Mouse (Mus musculus): Measurements from ENCODE around the gene Zer1.
"Not testable (repeated sequence)": the region's sequence is repeated elsewhere in the genome, so short reads cannot be mapped to it uniquely, and the experiment has no call there.

Zer1 gene

DNA sequence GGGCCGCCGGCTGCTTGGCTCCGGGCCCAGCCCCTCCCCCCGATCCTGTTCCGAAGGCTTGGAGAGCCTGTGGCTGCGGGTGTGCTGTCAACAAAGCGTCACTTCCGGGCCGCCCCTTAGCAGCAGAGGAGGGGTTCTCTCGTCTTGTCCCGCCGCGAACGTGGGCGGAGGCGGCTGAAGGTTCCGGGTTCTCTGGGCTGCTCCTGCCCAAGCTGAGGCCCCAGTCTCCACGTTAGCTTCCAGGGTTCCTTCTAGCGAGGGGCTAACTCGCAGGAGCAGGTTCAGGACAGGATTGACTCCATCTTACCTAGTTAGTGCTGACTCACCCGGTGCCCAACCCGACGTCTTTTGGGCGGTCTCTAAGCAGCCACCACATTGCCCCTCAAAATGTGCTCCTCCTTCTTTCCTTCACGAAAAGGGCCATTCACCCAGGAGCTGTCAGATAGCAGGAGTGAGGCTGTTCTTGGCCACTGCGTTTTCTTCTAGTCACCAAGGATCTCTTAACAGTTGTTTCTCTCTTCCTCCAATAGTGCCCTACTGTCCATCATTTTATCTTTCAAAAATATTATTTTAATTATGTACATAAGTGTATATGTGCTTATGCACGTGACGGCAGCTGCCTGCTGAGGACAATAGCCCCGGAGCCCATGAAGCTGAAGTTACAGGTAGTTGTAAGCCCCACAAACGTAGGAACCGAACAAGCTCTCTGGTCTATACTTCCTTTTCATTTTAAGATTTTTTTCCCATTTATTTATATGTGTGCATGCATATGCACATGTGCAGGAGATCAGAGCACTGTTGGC lies at the start of gene Zer1:
Zer1 (minus strand) TSS at position 114 of the 803 bp plus-strand sequence.
- DNase-seq (ENCODE audit: low spot score in 2 of 2) = peak; percentile 85 to 91

DNA sequence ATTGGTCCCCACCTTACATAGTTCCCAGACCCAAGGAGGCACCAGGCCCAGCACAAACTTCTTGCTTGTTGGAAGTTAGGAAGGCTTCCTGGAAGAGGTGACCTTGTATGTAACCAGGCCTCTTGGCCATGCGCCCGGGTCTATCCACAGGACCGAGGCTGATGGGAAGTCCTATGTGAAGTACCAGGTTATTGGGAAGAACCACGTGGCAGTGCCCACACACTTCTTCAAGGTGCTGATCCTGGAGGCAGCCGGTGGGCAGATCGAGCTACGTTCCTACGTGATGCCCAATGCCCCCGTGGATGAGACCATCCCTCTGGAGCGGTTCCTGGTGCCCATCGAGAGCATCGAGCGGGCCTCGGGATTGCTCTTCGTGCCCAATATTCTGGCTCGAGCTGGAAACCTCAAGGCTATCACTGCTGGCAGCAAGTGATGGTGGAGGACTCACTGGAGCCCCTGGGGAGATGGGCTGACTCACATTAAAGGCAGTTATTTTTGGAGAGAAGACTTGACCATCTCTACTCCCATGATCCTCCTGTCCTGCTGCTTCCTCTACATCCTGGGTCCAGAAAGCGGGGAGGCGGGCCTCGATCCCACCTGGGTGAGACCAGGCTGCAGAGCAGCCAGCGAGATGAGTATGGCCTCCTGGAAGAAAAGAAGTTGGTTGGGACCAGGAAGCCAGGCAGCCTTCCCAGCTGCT lies 49.3 kb upstream of the Zer1 start:
- DNase-seq (ENCODE audit: low spot score in 2 of 2) = no peak

DNA sequence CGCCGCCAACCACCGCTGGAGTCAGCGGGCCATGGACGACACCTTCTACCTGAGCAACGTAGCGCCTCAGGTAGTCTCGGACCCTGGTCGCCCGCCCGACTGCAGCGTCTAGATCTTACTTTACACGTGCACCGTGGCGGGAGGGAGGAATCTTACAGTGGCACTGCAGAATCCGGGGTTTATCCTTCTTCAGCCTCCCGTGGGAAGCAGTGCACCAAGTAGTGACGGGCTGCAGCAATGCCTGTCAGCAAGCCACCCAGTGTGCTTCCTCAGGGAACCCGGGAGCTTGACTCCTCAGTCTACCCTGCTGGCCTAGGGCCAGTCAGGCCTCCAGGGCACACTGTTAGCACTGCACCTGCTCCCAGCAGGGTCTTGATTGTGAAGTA lies 47.6 kb upstream of the Zer1 start:
- DNase-seq (ENCODE audit: low spot score in 2 of 2) = no peak

DNA sequence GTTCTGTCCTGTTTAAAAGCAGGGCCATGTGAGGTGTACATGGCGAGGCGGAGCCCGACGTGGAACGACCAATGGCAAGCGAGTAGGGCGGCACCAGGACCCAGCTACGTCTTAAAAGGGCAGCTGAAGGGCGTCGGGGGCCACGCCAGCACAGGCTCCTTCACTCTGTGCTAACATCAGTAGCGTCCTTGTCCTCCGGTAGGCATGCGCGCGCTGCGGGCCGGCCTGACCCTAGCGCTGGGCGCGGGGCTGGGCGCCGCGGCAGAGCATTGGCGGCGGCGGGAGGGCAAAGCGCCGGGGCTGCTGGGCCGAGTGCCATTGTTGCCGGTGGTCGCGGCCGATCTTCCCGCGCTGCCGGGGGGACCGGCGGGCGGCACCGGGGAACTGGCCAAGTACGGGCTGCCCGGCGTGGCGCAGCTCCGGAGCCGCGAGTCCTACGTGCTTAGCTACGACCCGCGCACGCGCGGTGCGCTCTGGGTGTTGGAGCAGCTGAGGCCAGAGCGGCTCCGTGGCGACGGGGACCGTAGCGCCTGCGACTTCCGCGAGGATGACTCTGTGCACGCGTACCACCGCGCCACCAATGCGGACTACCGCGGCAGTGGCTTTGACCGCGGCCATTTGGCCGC lies 47.1 kb upstream of the Zer1 start, which contains the start of gene Endog:
Endog (plus strand) TSS at position 123 of the 626 bp plus-strand sequence.
- DNase-seq (ENCODE audit: low spot score in 2 of 2) = peak; percentile 61 to 68

DNA sequence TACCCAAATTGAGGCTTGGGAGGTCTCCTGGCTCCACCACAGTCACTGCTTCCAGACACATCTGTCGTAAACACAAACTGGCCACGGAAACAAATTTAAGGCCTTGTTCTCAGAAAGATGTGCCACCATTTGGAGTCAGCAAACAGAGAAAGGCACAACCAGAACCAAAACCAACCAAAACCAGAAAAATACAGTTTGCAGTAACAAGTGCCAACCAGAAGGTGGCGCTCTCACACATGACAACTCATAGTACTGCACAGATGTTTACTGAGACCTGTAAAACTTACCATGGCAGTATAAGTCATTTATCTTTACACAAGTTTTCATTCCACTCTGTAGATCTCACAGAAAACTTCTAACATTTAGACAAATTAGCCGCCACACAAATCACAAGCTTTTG lies 42.3 kb upstream of the Zer1 start:
- no peak for DNase-seq (ENCODE audit: low spot score in 2 of 2)

DNA sequence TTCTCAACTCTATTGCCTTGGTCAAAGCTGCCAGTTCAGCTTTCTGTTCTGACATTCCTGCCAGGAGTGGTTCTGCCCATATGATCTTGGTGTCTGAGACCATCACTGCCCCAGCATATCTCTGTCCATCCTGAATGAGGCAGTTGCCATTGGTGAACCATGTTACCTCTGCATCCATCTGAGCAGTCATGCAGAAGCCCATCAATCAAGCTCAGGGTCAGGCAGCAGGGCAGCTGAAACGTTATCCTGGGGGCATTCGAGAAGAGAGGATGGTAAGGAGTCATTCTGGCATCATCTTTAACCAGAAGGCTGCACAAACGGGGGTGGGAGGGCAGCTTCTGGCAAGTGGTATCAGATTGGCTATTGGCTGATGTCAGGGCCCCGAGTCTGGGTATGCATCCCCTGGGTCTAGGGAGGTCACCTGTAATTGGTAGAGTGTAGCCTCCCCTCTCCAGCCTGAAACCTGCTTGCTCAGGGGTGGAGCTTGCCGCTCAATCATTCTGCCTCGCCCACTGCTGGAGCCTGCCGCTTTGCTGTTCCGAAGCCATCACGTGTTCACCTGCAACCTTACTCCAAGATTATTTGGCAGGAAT lies 40.1 kb upstream of the Zer1 start:
- no peak for DNase-seq (ENCODE audit: low spot score in 2 of 2)

DNA sequence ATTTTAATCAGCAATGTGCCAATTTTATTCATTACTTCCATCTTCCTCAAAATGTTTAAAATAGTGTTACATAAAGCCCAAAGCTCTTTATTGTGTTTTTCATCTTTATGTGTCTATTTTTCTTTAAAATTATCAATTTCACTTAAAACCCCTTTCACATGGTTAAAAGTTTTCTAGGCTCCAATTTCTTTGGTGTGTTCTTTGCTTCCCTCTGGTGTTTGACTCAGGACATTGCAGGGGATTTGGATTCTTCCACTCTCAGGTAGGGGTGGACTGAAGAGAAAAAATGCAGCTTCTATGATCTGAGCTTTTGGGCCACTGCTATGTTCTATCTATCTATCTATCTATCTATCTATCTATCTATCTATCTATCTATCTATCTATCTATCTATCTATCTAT lies 37.4 kb upstream of the Zer1 start:
- DNase-seq (ENCODE audit: low spot score in 2 of 2) = no peak

DNA sequence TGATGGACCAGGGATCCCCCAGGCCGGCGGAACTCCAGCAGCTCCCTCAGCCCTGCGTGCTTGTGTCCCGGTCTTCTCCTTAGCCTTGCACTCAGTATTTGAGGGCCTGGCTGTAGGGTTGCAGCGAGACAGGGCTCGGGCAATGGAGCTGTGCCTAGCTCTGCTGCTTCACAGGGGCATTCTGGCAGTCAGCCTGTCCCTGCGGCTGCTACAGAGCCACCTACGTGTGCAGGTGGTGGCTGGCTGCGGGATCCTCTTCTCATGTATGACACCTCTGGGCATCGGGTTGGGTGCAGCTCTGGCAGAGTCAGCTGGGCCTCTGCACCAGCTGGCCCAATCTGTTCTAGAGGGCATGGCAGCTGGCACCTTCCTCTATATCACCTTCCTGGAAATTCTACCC lies 35.5 kb upstream of the Zer1 start:
- not testable (repeated sequence) for DNase-seq (ENCODE audit: low spot score in 2 of 2)

DNA sequence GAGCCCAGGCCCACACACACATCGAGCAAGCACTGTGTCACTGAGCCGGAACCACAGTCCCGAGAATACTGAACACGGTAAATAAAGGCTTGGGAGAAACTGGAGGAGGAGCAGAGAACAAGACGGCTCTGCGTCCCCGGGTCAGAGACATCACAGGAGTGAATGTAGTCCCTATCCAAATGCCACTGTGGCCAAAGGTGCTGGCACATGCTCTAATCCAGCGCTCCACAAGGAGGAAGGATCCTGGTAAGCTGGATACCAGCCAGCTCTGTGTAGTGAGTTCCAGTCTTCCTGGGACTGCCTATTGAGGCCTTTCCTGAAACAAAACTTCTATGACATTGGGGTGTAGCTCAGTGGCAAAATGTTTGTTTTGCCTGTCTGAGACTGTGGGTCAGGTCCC lies 28.2 kb upstream of the Zer1 start:
- DNase-seq (ENCODE audit: low spot score in 2 of 2) = no peak

DNA sequence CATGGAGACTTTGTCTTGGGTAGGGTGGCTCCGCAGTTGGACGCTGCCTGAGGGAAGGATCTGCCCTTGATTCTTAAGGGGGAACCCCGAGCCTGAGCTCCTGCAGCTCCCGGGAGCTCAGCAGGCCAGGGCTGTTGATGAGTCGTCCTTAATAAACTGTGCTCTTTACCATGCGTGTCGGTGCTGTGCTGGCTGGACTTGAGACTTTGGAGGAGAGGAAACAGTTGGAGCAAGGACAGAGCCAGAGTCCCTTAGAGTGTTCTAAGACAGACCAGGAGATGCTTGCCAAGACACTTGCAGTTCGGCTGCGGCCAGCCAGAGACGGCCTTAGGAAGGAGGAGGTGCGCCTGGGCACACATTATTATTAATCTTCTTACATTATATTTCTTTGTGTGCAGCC lies 27.5 kb upstream of the Zer1 start:
- no peak for DNase-seq (ENCODE audit: low spot score in 2 of 2)

DNA sequence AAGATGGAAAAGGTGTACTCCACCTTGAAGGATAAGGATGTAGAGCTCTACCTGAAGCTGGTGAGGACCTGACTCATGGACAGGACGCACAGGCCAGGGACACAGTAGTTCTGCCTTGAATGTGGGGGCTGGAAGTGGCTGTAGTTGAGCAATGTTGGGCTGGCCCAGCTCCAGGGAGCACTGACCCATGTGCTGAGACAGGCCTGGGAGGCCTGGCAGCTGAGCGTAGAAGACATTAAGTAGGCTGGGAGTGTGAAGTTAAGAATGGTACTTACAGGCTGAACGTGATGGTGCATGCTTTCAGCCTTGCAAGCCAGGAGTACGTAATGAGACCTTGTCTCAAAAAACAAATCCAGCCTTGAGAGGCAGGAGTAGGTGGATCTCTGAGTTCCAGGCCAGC lies 23.1 kb upstream of the Zer1 start:
- DNase-seq (ENCODE audit: low spot score in 2 of 2) = no peak

DNA sequence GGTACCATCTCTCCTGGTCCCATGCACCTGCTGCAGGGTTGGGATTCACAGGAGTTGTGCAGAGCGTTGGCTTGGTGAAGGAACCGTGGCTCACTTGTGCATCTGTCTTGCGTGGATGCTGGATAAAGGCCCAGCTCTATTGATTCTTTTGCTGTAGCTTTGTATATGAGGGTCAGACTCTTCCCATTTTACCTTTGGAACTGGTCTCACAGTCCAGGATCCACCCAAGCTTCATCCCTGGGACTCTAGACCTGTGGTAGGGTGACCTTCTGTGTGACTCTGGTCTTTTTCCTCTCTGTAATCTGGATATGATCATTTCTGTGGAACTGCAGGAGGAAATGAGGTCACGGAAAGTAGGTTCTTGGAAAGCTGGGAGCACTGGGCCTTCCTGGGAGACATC lies 20.1 kb upstream of the Zer1 start:
- no peak for DNase-seq (ENCODE audit: low spot score in 2 of 2)

DNA sequence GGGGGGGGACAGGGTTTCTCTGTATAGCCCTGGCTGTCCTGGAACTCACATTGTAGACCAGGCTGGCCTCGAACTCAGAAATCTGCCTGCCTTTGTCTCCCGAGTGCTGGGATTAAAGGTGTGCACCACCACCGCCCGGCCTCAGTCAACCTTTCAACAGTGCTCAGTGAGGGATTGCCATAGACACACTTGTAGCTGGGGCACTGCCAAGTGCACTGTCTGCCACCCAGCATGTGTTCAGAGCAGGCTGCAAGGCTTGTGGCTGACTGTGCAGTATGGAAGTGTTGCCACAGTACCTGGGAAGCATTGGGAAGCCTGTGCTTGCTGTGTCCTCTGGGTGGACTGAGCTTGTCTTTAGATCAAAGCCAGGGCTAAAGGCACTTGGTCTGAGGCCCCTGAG lies 15.6 kb upstream of the Zer1 start:
- DNase-seq (ENCODE audit: low spot score in 2 of 2) = not testable (repeated sequence)

DNA sequence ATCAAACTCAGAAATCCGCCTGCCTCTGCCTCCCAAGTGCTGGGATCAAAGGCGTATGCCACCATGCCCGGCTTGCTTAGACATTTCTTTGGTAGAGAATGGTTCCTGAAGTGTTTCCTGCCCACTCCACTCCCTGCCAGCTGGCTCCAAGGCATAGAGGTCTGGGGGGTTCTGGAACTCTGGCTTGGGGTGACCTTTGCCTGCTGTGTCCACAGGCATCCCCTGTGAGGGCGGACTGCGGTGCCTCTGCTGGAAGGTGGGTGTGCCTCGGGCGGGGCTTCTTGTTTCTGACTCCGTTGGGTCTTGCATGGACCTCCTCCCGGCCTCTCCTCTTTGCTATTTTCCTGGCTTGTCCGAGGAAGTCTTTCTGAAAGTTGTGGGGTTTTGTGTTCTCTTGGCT lies 12.1 kb upstream of the Zer1 start:
- DNase-seq (ENCODE audit: low spot score in 2 of 2) = no peak

DNA sequence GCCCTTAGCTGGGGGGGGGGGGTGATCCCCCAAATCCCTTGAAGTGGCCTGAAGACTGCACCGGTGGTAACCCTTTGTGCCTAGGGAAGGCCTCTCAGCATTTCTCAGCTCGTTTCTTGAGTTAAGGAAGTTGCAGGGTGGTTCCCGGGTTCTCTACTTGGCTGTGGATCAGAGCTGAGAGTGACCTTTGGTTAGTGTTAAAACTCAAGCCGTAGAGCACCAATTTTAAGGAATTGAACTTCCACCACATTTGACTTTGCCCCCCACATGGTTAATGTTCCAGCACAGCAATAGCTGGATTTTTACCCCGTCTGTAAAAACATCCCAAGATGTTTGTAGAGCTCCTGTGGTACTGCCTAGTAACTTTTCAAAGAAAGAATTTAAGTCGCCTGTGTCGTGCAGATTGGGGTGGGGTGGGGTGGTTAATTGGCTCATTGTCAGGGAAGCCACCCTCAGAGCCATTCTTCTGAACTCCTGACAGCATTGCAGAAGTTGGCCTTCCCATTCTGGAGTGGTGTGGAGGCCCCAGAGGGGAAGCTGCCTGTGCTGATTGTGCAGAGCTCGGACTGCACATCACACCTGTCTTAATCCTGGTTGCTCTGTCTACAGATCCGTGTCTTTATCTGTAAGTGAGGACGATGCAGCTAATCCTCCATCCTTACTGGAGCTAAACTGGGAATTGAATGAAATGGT lies 10.7 kb upstream of the Zer1 start:
- DNase-seq (ENCODE audit: low spot score in 2 of 2) = no peak

DNA sequence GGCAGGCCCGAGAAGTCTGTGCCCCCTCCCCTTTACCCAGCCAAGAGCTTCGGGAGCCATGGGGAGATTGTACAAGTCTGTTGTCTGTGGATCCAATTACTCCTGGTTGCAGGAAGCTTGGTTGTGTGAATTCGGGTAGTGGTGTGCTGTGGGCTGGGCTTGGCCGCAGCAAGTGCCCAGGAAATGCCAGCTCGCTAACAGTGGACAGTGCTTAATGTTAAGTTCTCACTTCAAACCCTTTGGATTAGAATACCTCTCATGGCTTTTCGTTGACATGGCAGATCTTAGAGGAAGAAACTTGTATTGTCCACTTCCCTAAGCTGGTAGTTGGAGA lies 10.0 kb upstream of the Zer1 start:
- no peak for DNase-seq (ENCODE audit: low spot score in 2 of 2)

DNA sequence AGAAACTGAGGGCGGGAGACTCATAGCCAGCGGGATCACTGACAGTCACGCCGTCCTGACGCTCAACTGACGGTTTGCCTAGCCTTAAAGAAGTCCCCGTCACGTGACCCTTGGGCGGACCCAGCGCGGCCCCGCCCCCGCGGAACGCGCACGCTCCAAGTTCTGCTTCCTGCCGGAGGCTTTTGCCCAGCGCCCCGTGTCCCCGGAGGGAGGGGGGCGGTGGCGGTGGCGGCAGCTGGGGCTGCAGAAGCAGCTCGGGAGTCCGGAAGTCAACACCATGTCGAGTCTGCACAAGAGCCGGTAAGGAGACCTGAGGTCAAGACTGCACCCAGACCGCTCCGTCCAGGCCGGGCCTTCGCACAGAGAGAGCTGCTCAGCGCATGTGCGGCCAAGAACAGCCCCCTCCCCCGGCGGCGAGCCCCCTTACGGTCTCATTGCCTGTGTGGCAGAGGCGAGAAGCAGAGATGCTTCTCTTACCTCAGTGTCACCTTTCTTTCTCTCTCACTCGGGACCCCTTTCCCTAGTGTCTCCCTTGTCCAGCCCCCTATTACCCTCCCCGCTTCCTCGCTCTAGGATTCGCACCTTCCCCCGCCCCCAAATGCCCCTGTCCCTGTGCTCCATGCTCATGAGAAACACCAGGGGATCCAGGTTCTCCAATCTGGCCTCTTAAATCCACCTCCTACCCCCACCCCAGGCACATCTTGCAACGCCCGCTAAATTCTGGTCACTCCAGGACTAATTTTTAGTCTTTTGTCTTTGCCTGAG lies 9.4 kb upstream of the Zer1 start, which contains the start of gene Tbc1d13:
Tbc1d13 (plus strand) TSS at position 134 of the 765 bp plus-strand sequence.
- peak; percentile 97 to 98 for DNase-seq (ENCODE audit: low spot score in 2 of 2)

DNA sequence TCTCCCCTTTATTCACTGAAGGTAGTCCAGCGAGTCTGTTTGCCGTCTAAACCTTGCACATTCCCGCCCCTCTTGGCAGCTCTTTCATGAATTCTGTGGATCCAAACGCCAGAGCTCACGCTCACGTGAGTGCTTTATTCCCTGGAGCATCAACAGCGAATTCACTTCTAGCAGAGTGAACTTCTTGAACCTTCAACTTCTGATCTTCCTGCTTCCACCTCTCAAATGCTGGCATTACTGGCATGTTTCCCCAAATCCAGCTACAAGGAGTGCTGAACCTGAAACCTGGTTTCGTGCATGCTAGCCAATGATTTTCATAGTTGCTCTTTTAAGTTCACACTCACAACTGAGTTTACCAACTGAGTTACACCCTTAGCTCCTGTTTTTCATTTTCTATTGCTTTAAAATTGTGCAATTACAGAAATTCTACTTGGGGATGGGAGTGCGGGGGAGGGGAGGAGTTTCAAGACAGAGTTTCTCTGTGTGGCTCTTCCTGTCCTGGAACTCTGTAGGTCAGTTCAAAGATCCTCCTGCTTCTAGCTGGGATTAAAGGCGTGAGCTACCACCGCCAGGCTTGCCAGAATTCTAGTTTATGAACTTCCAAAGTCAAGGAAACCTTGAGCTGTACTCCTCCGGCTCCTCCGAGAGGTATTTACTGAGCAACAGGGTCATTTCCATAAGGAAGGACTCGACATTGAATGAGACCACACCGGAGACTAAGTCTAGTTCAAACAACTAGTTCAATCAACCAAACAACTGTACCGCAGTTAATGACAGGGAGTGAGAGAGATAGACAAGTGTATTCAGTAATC lies 8.6 kb upstream of the Zer1 start:
- DNase-seq (ENCODE audit: low spot score in 2 of 2) = no peak

DNA sequence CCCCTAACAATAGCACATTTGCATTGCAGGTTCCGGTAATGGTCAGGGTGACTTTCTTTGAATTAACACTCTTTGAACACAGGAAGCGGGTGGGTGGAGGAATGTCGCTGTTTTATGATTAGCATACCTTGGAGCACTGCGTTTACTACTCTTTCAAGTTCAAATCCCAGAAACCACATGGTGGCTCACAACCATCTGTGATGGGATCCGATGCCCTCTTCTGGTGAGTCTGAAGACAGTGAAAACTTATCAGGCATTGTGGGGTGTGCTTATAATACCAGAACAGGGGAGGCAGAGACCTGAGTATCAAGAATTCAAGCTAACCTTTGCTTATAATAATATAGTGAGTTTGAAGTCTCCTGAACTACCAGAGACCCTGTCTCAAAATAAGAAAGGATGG lies 6.9 kb upstream of the Zer1 start:
- not testable (repeated sequence) for DNase-seq (ENCODE audit: low spot score in 2 of 2)

DNA sequence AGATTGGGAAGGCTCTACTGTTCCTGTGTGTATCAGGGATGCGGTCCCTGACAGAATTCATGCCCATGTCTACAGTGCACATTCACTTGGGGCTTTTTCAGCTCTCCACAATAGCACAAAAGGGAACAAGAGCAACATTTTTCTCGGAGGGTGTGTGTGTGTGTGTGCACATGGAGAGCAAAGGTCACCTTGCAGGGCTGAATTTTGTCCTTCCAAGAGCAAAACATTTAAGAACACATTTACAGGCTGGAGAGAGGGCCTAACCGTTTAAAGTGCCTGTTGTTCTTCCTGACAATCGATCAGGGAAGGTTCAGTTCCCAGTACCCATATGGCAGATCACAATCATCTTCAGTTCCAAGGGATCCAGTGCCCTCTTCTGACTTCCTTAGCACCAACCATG lies 5.8 kb upstream of the Zer1 start:
- no peak for DNase-seq (ENCODE audit: low spot score in 2 of 2)

All from spleen, postnatal 14 days (tissue).